Comparison of ENCODE assay signal across 15 mouse cellular contexts in genomic region chr12:31924135-31924534, GRCm38 (mm10).
"Had no signal": no experiment of that assay in that cellular context is flagged by ENCODE, and none has a peak within 500 bp of the region (broad histone marks: within the 10 kb centered on the region; RNA-seq: fewer than 3 reads in every experiment).

No protein-coding gene starts in this region.

- ATAC-seq: liver, postnatal 0 days; lung, postnatal 0 days; midbrain, embryonic 13.5 days; midbrain, embryonic 15.5 days had no signal

- H3K4me3 ChIP-seq: liver, embryonic 15.5 days; lung, embryonic 15.5 days; midbrain, embryonic 13.5 days; midbrain, embryonic 15.5 days; neural tube, embryonic 12.5 days had no signal

- DNase-seq: liver, postnatal 0 days; lung, adult 2 months; lung, postnatal 14 days; lung, postnatal 36 days; right cerebral cortex, postnatal 14 days; thymus, adult 18-20 months; thymus, postnatal 14 days; thymus, postnatal 36 days had no signal

- H3K9me3 ChIP-seq: liver, embryonic 15.5 days; lung, embryonic 15.5 days; midbrain, embryonic 13.5 days; midbrain, embryonic 15.5 days; neural tube, embryonic 12.5 days had no signal

- H3K27ac ChIP-seq: liver, embryonic 15.5 days; lung, embryonic 15.5 days; macrophage; midbrain, embryonic 13.5 days; midbrain, embryonic 15.5 days; neural tube, embryonic 12.5 days had no signal

- H3K4me1 ChIP-seq: midbrain, embryonic 13.5 days; midbrain, embryonic 15.5 days; neural tube, embryonic 12.5 days had no signal

- H3K9ac ChIP-seq: liver, embryonic 15.5 days; liver, postnatal 0 days; lung, embryonic 15.5 days; midbrain, embryonic 13.5 days; midbrain, embryonic 15.5 days; neural tube, embryonic 12.5 days had no signal

- H3K27me3 ChIP-seq: liver, embryonic 15.5 days; lung, embryonic 15.5 days; midbrain, embryonic 13.5 days; midbrain, embryonic 15.5 days; neural tube, embryonic 12.5 days had no signal
